Mouse (Mus musculus): ENCODE data around the gene Eif2ak4.

GRCm38 (mm10) chr2:118507126-118507525 lies 118.7 kb downstream of the Eif2ak4 start:
- no peak for TF ChIP-seq EP300 (IDR thresholded peaks at IDR 0.05)
- TF ChIP-seq CTCF (IDR thresholded peaks at IDR 0.05) = no peak
